Mouse (Mus musculus) right cerebral cortex, postnatal 14 days (tissue): Measurements from ENCODE around the gene Padi2.

Experiments
- DNase-seq: peaks from one replicate; pipeline ENCODE4 v3.0.0; 2022

The Padi2 gene

GRCm38 (mm10) chr4:140961467-140962206, 55.5 kb downstream of the Padi2 start:
- DNase-seq = no peak

GRCm38 (mm10) chr4:140962207-140962909, 56.2 kb downstream of the Padi2 start:
- DNase-seq = no peak

GRCm38 (mm10) chr4:140962950-140963349, 56.8 kb downstream of the Padi2 start:
- DNase-seq = no peak

GRCm38 (mm10) chr4:140963941-140964597, 57.9 kb downstream of the Padi2 start:
- no peak for DNase-seq

GRCm38 (mm10) chr4:140964620-140965019, 58.5 kb downstream of the Padi2 start:
- peak; percentile 72 for DNase-seq

GRCm38 (mm10) chr4:140967386-140968159, 61.4 kb downstream of the Padi2 start:
- DNase-seq = no peak

- no peak for DNase-seq
Observed at GRCm38 (mm10) chr4:140971691-140972090, 65.5 kb downstream of the Padi2 start.

GRCm38 (mm10) chr4:140974408-140974807, 68.3 kb downstream of the Padi2 start:
- DNase-seq = no peak

- DNase-seq = no peak
Observed at GRCm38 (mm10) chr4:140975356-140975755, 69.2 kb downstream of the Padi2 start.

- DNase-seq = no peak
Observed at GRCm38 (mm10) chr4:140977278-140977677, 71.1 kb downstream of the Padi2 start.

- no peak for DNase-seq
Observed at GRCm38 (mm10) chr4:140977886-140978692, 71.9 kb downstream of the Padi2 start.

- DNase-seq = no peak
Observed at GRCm38 (mm10) chr4:140981605-140982004, 75.5 kb downstream of the Padi2 start.

- DNase-seq = no peak
Observed at GRCm38 (mm10) chr4:140982808-140983207, 76.7 kb downstream of the Padi2 start.

GRCm38 (mm10) chr4:140983442-140983841, 77.3 kb downstream of the Padi2 start:
- DNase-seq = no peak

GRCm38 (mm10) chr4:140984544-140984943, 78.4 kb downstream of the Padi2 start:
- DNase-seq = no peak

GRCm38 (mm10) chr4:140986024-140986710, 80.0 kb downstream of the Padi2 start:
- DNase-seq = no peak

- DNase-seq = peak; percentile 95
Observed at GRCm38 (mm10) chr4:140986711-140987395, 80.7 kb downstream of the Padi2 start, which contains the start of gene Atp13a2. Atp13a2 (plus strand) TSS chr4:140986873.

- no peak for DNase-seq
Observed at GRCm38 (mm10) chr4:140987476-140987875, 81.3 kb downstream of the Padi2 start.

GRCm38 (mm10) chr4:140988706-140989290, 82.7 kb downstream of the Padi2 start:
- no peak for DNase-seq

- DNase-seq = no peak
Observed at GRCm38 (mm10) chr4:140989447-140989846, 83.3 kb downstream of the Padi2 start.
